Mouse (Mus musculus): ENCODE results near the gene Lif. TPM values are rescaled to one million over a fixed set of nuclear protein-coding genes. Genes with fewer than 3 reads are reported as not detected.

Lif gene
- total RNA-seq, 2 experiments from 2014 or later, result 0.26 to 0.43 TPM

Other genes with a start within 250 kb of the Lif start
- gene Sec14l4, start 226.1 kb upstream of the Lif start, total RNA-seq (2021), result not detected
- gene Sec14l3, start 192.7 kb upstream of the Lif start, total RNA-seq (2021), result not detected
- gene Mtfp1, start 162.1 kb upstream of the Lif start, total RNA-seq (2021), result 10 to 100 TPM; 60.8 to 62.0 TPM
- under 1 TPM; 0.49 to 0.83 TPM for gene Sec14l2, start 134.1 kb upstream of the Lif start, total RNA-seq (2021)
- gene Rnf215, start 122.4 kb upstream of the Lif start, total RNA-seq (2021), result 1 to 10 TPM; 4.9 to 5.0 TPM
- gene Ccdc157, start 97.3 kb upstream of the Lif start, total RNA-seq (2021), result 1 to 10 TPM; 3.1 to 3.2 TPM
- 10 to 100 TPM; 14.8 to 19.8 TPM for gene Sf3a1, start 97.2 kb upstream of the Lif start, total RNA-seq (2021)
- gene Tbc1d10a, start 70.8 kb upstream of the Lif start, total RNA-seq (2021), result 1 to 10 TPM; 3.8 to 4.3 TPM
- 1 to 10 TPM; 1.8 to 4.4 TPM for gene Castor1, start 39.3 kb upstream of the Lif start, total RNA-seq (2021)
- gene Osm, start 21.1 kb upstream of the Lif start, total RNA-seq (2021), result not detected
- not detected for gene Hormad2, start 183.5 kb downstream of the Lif start, total RNA-seq (2021)

All from gastrocnemius, postnatal 25 days (tissue).